Mouse (Mus musculus): Measurements from ENCODE around the gene Defb22.
A peak's percentile ranks its signal among the peaks of the same experiment; 100 is the strongest.

Defb22 gene

GRCm38 (mm10) chr2:152490038-152490437, at the start of gene Defb22:
Gene Defb22 (minus strand): TSS chr2:152490138.
- no peak for DNase-seq (ENCODE audit: low read depth, low spot score)

- no peak for DNase-seq (ENCODE audit: low read depth, low spot score)
These were observed 28.0 kb upstream of the Defb22 start, which contains the start of gene Defb28 for GRCm38 (mm10) chr2:152517981-152518380. Gene Defb28 (plus strand): TSS chr2:152518255.

GRCm38 (mm10) chr2:152516084-152516483, 26.1 kb upstream of the Defb22 start:
- DNase-seq (ENCODE audit: low read depth, low spot score), result no peak

- DNase-seq (ENCODE audit: low read depth, low spot score), result no peak
These were observed 21.7 kb upstream of the Defb22 start, which contains the start of gene Defb26 for GRCm38 (mm10) chr2:152511592-152511991. Gene Defb26 (minus strand): TSS chr2:152511692.

- no peak for DNase-seq (ENCODE audit: low read depth, low spot score)
These were observed 14.0 kb upstream of the Defb22 start for GRCm38 (mm10) chr2:152503950-152504349.

- DNase-seq (ENCODE audit: low read depth, low spot score), result no peak
These were observed 10.9 kb upstream of the Defb22 start for GRCm38 (mm10) chr2:152500863-152501229.

- peak; percentile 18 for DNase-seq (ENCODE audit: low read depth, low spot score)
These were observed 10.4 kb upstream of the Defb22 start for GRCm38 (mm10) chr2:152500204-152500862.

- no peak for DNase-seq (ENCODE audit: low read depth, low spot score)
These were observed 8.1 kb upstream of the Defb22 start for GRCm38 (mm10) chr2:152498020-152498419.

GRCm38 (mm10) chr2:152493151-152493550, 3.2 kb upstream of the Defb22 start:
- DNase-seq (ENCODE audit: low read depth, low spot score), result no peak

- DNase-seq (ENCODE audit: low read depth, low spot score), result no peak
These were observed 2.9 kb downstream of the Defb22 start for GRCm38 (mm10) chr2:152487024-152487423.

- DNase-seq (ENCODE audit: low read depth, low spot score), result no peak
These were observed 8.2 kb downstream of the Defb22 start for GRCm38 (mm10) chr2:152481726-152482125.

- DNase-seq (ENCODE audit: low read depth, low spot score), result no peak
These were observed 9.1 kb downstream of the Defb22 start for GRCm38 (mm10) chr2:152480881-152481280.

- no peak for DNase-seq (ENCODE audit: low read depth, low spot score)
These were observed 13.2 kb downstream of the Defb22 start, which contains the start of gene Defb20 for GRCm38 (mm10) chr2:152476763-152477162. Gene Defb20 (plus strand): TSS chr2:152477063.

GRCm38 (mm10) chr2:152472434-152472833, 17.5 kb downstream of the Defb22 start:
- no peak for DNase-seq (ENCODE audit: low read depth, low spot score)

- DNase-seq (ENCODE audit: low read depth, low spot score), result peak; percentile 17
These were observed 19.0 kb downstream of the Defb22 start for GRCm38 (mm10) chr2:152470973-152471372.

- no peak for DNase-seq (ENCODE audit: low read depth, low spot score)
These were observed 25.3 kb downstream of the Defb22 start, which contains the start of gene Defb23 for GRCm38 (mm10) chr2:152464570-152465150. Gene Defb23 (minus strand): TSS chr2:152464620.

GRCm38 (mm10) chr2:152459241-152459640, 30.7 kb downstream of the Defb22 start:
- DNase-seq (ENCODE audit: low read depth, low spot score), result no peak

- DNase-seq (ENCODE audit: low read depth, low spot score), result no peak
These were observed 37.7 kb downstream of the Defb22 start for GRCm38 (mm10) chr2:152452101-152452781.

GRCm38 (mm10) chr2:152450241-152450640, 39.7 kb downstream of the Defb22 start:
- DNase-seq (ENCODE audit: low read depth, low spot score), result no peak

GRCm38 (mm10) chr2:152447461-152447860, 42.5 kb downstream of the Defb22 start:
- no peak for DNase-seq (ENCODE audit: low read depth, low spot score)

- DNase-seq (ENCODE audit: low read depth, low spot score), result no peak
These were observed 43.3 kb downstream of the Defb22 start for GRCm38 (mm10) chr2:152446642-152447041.

- DNase-seq (ENCODE audit: low read depth, low spot score), result no peak
These were observed 46.7 kb downstream of the Defb22 start for GRCm38 (mm10) chr2:152443281-152443680.

- no peak for DNase-seq (ENCODE audit: low read depth, low spot score)
These were observed 47.6 kb downstream of the Defb22 start for GRCm38 (mm10) chr2:152442322-152442721.
